Mouse (Mus musculus) C2C12 (cell line): Measurements from ENCODE around the gene Bicd2. TPM values are rescaled to one million over a fixed set of nuclear protein-coding genes. Genes with fewer than 3 reads are reported as not detected.
A peak's percentile ranks its signal among the peaks of the same experiment; 100 is the strongest.

ENCODE experiments used
- H3K27me3 ChIP-seq: one replicate; pipeline ENCODE4 v1.6.1; 2011; ENCODE audit not compliant: control insufficient read depth, insufficient read depth, insufficient read length
- H3K36me3 ChIP-seq: one replicate; pipeline ENCODE4 v1.6.1; 2011; ENCODE audit not compliant: control insufficient read depth, insufficient read depth
- H3K4me3 ChIP-seq: one replicate; pipeline ENCODE4 v1.5.1; 2011; ENCODE audit warnings: mild to moderate bottlenecking, control low read depth; ENCODE audit not compliant: poor library complexity, insufficient read depth, severe bottlenecking
- H3K79me2 ChIP-seq: one replicate; pipeline ENCODE4 v1.6.1; 2011; ENCODE audit not compliant: control insufficient read depth, insufficient read depth
- H3K79me3 ChIP-seq: one replicate; pipeline ENCODE4 v1.6.1; 2011; ENCODE audit warnings: low read depth, control low read depth
- H3ac ChIP-seq: one replicate; pipeline ENCODE3; 2011; ENCODE audit warnings: low read depth; ENCODE audit not compliant: control insufficient read depth, insufficient read length
- CEBPB ChIP-seq: IDR thresholded peaks from one replicate; pipeline ENCODE4 v1.6.1; 2011; ENCODE audit warnings: low read depth, mild to moderate bottlenecking, control low read depth, moderate library complexity
- CTCF ChIP-seq: IDR thresholded peaks from one replicate; pipeline ENCODE4 v1.5.1; 2011; ENCODE audit not compliant: control insufficient read depth, insufficient read depth, insufficient read length
- FOSL1 ChIP-seq: IDR thresholded peaks from one replicate; pipeline ENCODE4 v1.8.0; 2011; ENCODE audit warnings: mild to moderate bottlenecking, low read length; ENCODE audit not compliant: poor library complexity, insufficient read depth, severe bottlenecking
- MAX ChIP-seq: IDR thresholded peaks from one replicate; pipeline ENCODE4 v1.6.1; 2011; ENCODE audit warnings: mild to moderate bottlenecking, control low read depth
- MYOD1 ChIP-seq: IDR thresholded peaks from one replicate; pipeline ENCODE4 v1.6.1; 2011; ENCODE audit warnings: low read depth; ENCODE audit not compliant: control insufficient read depth, insufficient read length
- MYOG ChIP-seq: IDR thresholded peaks from one replicate; pipeline ENCODE4 v1.6.1; 2011; ENCODE audit not compliant: control insufficient read depth, insufficient read length; ENCODE audit errors: extremely low read depth
- USF1 ChIP-seq: IDR thresholded peaks from one replicate; pipeline ENCODE4 v1.6.1; 2011; ENCODE audit warnings: low read depth, mild to moderate bottlenecking, control low read depth, moderate library complexity
- polyA plus RNA-seq: library from polyadenylated mRNA; unstranded; fragments of >200 nt; fragmentation: generic; extraction: Trizol; gene quantifications from one replicate; pipeline ENCODE4 v1.2.1, GENCODE M21; 2012; ENCODE audit warnings: missing spikeins

The Bicd2 gene
- polyA plus RNA-seq, 1 experiment = 42.9 TPM

DNA sequence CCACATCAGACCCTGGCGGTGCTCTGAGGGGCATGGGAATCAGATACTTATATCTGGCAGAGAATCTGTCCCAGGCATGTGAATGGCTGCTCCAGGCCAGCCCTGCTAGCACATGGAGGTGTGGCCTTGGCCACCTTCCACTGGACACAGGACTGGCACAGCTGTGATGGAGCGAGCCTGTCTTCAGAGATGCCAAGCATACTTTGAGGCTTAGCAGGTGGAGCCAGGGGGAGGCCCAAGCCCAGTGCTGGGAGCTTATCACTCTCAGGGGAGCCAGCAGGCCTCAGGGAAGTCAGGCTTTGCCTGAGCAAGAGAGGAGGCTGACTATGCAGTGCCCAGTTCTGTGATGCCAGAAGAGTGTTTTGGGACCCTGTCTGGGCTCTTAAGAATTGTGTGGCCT lies 4.1 kb downstream of the Bicd2 start:
- Histone ChIP-seq H3K27me3 (no peaks in the 10 kb centered on the region), H3K79me2 (peaks cover 93% of the 10 kb centered on the region), H3K79me3 (peaks cover 86% of the 10 kb centered on the region), H3K36me3 (peaks cover 6% of the 10 kb centered on the region), H3ac (no peak overlapping the region), H3K4me3 (no peak overlapping the region)
- TF ChIP-seq MAX = peak; percentile 72
- peak; percentile 92 for TF ChIP-seq MYOD1
- TF ChIP-seq USF1 = no peak

- Histone ChIP-seq H3K27me3 (no peaks in the 10 kb centered on the region), H3K79me2 (peaks cover 100% of the 10 kb centered on the region), H3K79me3 (peaks cover 86% of the 10 kb centered on the region), H3K36me3 (no peaks in the 10 kb centered on the region), H3ac (no peak overlapping the region), H3K4me3 (no peak overlapping the region)
- TF ChIP-seq CTCF = no peak
- TF ChIP-seq MYOG = no peak
- no peak for TF ChIP-seq MYOD1
- no peak for TF ChIP-seq MAX
- TF ChIP-seq FOSL1 = no peak
- no peak for TF ChIP-seq CEBPB
- no peak for TF ChIP-seq USF1
These were observed 7.1 kb downstream of the Bicd2 start for GRCm38 (mm10) chr13:49348522-49348921.

- Histone ChIP-seq H3K27me3 (no peaks in the 10 kb centered on the region), H3K79me2 (peaks cover 100% of the 10 kb centered on the region), H3ac (no peak overlapping the region), H3K36me3 (no peaks in the 10 kb centered on the region), H3K79me3 (peaks cover 86% of the 10 kb centered on the region), H3K4me3 (no peak overlapping the region)
- TF ChIP-seq MYOD1 (no peak), MAX (no peak), FOSL1 (no peak), USF1 (no peak), CEBPB (no peak), MYOG (no peak), CTCF (no peak)
These were observed 8.0 kb downstream of the Bicd2 start for GRCm38 (mm10) chr13:49349335-49349734.

DNA sequence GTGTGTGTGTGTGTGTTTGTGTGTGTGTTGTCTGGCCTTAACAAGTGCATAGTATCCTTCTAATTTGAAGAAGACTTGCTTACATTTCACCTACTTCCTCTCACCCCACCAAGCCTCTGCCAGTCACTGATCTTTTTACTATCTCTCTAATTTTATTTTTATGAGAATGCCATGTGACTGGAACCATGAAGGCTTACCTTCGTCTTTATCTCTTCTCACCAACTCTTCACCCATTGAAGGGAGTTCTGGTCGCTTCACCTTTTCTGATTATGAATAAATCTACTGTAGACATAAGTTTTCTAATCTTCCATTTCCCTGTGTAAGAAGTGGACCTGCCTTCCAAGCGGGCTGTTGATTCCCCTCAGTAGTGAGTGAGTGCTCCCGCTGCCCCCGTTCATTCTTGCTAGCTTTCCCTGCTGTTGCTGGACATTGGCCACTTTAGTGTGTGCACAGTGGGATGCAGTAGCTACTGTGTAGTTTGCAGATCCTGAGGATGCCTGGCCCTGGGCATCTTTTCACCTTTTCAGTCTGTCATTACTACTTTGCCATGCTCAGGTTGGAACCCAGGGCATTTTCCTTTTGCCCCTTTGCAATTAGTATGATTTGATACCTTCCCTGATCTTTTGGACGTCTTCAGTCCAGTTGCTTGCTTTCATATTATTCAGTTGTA lies 8.6 kb downstream of the Bicd2 start:
- Histone ChIP-seq H3K4me3 (no peak overlapping the region), H3K36me3 (no peaks in the 10 kb centered on the region), H3K27me3 (no peaks in the 10 kb centered on the region), H3K79me2 (peaks cover 100% of the 10 kb centered on the region), H3ac (no peak overlapping the region), H3K79me3 (peaks cover 86% of the 10 kb centered on the region)
- TF ChIP-seq CTCF = no peak

DNA sequence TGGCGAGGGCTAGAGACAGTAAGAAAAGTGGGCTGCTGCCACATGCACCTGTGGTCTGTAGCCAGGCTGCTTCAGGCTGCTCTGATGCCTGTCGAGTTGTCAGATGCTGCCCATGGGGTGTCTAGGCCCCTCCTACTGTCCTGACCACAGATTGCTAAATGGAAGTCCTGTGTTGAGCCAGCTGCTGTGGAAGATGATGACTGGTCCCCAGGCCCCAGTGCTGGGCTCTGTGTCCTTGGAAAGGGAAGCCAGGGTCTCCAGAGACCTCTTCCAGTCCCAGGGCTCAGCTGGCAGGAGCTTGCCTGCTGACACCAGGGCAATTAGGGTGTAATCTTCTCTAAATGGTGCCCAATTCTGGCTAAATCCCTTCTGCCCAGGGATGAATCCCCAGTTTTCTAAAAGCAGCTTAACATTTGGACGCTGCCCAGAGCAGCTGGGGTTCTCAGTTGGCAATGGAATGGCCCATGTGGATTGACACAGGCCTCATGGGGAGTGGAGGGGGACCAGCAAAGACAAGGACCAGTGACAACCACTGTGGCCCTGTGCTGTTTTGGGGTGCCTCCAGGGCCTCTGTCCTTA lies 11.3 kb downstream of the Bicd2 start:
- TF ChIP-seq FOSL1 (peak; percentile 25), USF1 (no peak), MYOD1 (peak; percentile 94), MYOG (no peak), MAX (peak; percentile 50), CEBPB (peak; percentile 81), CTCF (no peak)
- Histone ChIP-seq H3ac (no peak overlapping the region), H3K79me3 (peaks cover 88% of the 10 kb centered on the region), H3K36me3 (no peaks in the 10 kb centered on the region), H3K27me3 (no peaks in the 10 kb centered on the region), H3K4me3 (no peak overlapping the region), H3K79me2 (peaks cover 100% of the 10 kb centered on the region)

GRCm38 (mm10) chr13:49353422-49353821 lies 12.0 kb downstream of the Bicd2 start:
- H3K36me3 ChIP-seq = no peaks in the 10 kb centered on the region
- H3K27me3 ChIP-seq = no peaks in the 10 kb centered on the region
- no peak overlapping the region for H3K4me3 ChIP-seq
- TF ChIP-seq FOSL1 = no peak
- no peak for TF ChIP-seq MYOD1
- TF ChIP-seq CTCF = no peak
- no peak for TF ChIP-seq MYOG
- no peak for TF ChIP-seq CEBPB
- TF ChIP-seq USF1 = no peak
- TF ChIP-seq MAX = no peak
- H3K79me3 ChIP-seq = peaks cover 88% of the 10 kb centered on the region
- peaks cover 100% of the 10 kb centered on the region for H3K79me2 ChIP-seq
- H3ac ChIP-seq = no peak overlapping the region
